Mouse (Mus musculus) midbrain, embryonic 14.5 days (tissue): ENCODE measurements at regions not wholly inside any gene's neighbourhood (a gene's known extent, or its start where the extent isn't known, plus 50 kb on each side); places are given as distances from the start of the nearest gene placed in this dataset.

ENCODE experiments used
- ATAC-seq: fragments of 200-750 bp; cut with Nextera tagmentation; 2 replicates; pipeline ENCODE4 v1.8.0; 2017; ENCODE audit warnings: moderate number of reproducible peaks, moderate library complexity; ENCODE audit not compliant: low FRiP score, low TSS enrichment
- DNase-seq: peaks from one replicate; pipeline ENCODE4 v3.0.0-alpha.2; 2015
- H3K27ac ChIP-seq: fragments of 300-500 bp; sonication (generic); replicated peaks from 2 replicates; pipeline ENCODE4 v1.5.1; 2014; ENCODE audit warnings: mild to moderate bottlenecking, low read depth, low read length, moderate library complexity
- H3K27me3 ChIP-seq: fragments of 300-500 bp; sonication (generic); 2 replicates; pipeline ENCODE4 v1.6.1; 2014; ENCODE audit warnings: low read length, control low read depth, mixed read lengths; ENCODE audit not compliant: control insufficient read depth, insufficient read depth
- H3K36me3 ChIP-seq: fragments of 300-500 bp; sonication (generic); 2 replicates; pipeline ENCODE4 v1.6.1; 2014; ENCODE audit warnings: low read length, control low read depth; ENCODE audit not compliant: control insufficient read depth, insufficient read depth
- H3K4me1 ChIP-seq: fragments of 300-500 bp; sonication (generic); 2 replicates; pipeline ENCODE4 v1.6.1; 2014; ENCODE audit warnings: mild to moderate bottlenecking, antibody characterized with exemption, low read length, control low read depth; ENCODE audit not compliant: control insufficient read depth, insufficient read depth
- H3K4me2 ChIP-seq: fragments of 300-500 bp; sonication (generic); 2 replicates; pipeline ENCODE4 v1.6.1; 2014; ENCODE audit warnings: mild to moderate bottlenecking, low read length, moderate library complexity
- H3K4me3 ChIP-seq: fragments of 300-500 bp; sonication (generic); replicated peaks from 2 replicates; pipeline ENCODE4 v1.5.1; 2014; ENCODE audit warnings: low read depth, low read length
- H3K9ac ChIP-seq: fragments of 300-500 bp; sonication (generic); replicated peaks from 2 replicates; pipeline ENCODE4 v1.6.1; 2014; ENCODE audit warnings: mild to moderate bottlenecking, low read length, moderate library complexity
- H3K9me3 ChIP-seq: fragments of 300-500 bp; sonication (generic); 2 replicates; pipeline ENCODE4 v1.6.1; 2016; ENCODE audit warnings: low read length, control low read depth, mixed read lengths; ENCODE audit not compliant: control insufficient read depth
- WGBS: fragments of 180-500 bp; shearing (Covaris S2); extraction: QIAGEN DNeasy Blood & Tissue Kit; methylation state at CpG from one replicate; pipeline ENCODE4 v1.1.7; 2014; 5-methylcytosine and 5-hydroxymethylcytosine counted together

- H3K4me3 ChIP-seq, result no peak overlapping the region
- no peaks in the 10 kb centered on the region for H3K9me3 ChIP-seq
- H3K4me2 ChIP-seq, result no peak overlapping the region
- ATAC-seq, result no peak
- H3K4me1 ChIP-seq, result no peaks in the 10 kb centered on the region
- no peak overlapping the region for H3K9ac ChIP-seq
- H3K27ac ChIP-seq, result no peak overlapping the region
- no peaks in the 10 kb centered on the region for H3K27me3 ChIP-seq
- 73% methylated on average over 2 of the region's 2 CpGs for WGBS
- no peaks in the 10 kb centered on the region for H3K36me3 ChIP-seq
- DNase-seq, result no peak
Observed at GRCm38 (mm10) chr2:81538111-81538510, 514.9 kb upstream of the Zfp804a start.

- Histone ChIP-seq H3K27me3 (no peaks in the 10 kb centered on the region), H3K4me1 (no peaks in the 10 kb centered on the region), H3K9me3 (no peaks in the 10 kb centered on the region), H3K4me3 (no peak overlapping the region), H3K4me2 (no peak overlapping the region), H3K9ac (no peak overlapping the region), H3K36me3 (no peaks in the 10 kb centered on the region), H3K27ac (no peak overlapping the region)
- 90% methylated on average over 2 of the region's 2 CpGs for WGBS
- DNase-seq (no peak), ATAC-seq (no peak)
Observed at GRCm38 (mm10) chr2:81549158-81549557, 503.9 kb upstream of the Zfp804a start.

GRCm38 (mm10) chr2:81582111-81582510 is 470.9 kb upstream of the Zfp804a start:
- WGBS, result 82% methylated on average over 3 of the region's 3 CpGs
- no peak overlapping the region for H3K9ac ChIP-seq
- H3K27ac ChIP-seq, result no peak overlapping the region
- H3K4me2 ChIP-seq, result no peak overlapping the region
- H3K36me3 ChIP-seq, result no peaks in the 10 kb centered on the region
- H3K27me3 ChIP-seq, result no peaks in the 10 kb centered on the region
- no peak overlapping the region for H3K4me3 ChIP-seq
- ATAC-seq, result no peak
- H3K4me1 ChIP-seq, result no peaks in the 10 kb centered on the region
- no peaks in the 10 kb centered on the region for H3K9me3 ChIP-seq
- DNase-seq, result peak; percentile 1
